Mouse (Mus musculus): ENCODE data around the gene Luzp1.

Luzp1 gene

GRCm38 (mm10) chr4:136462839-136463178 lies 6.8 kb upstream of the Luzp1 start:
- peak; percentile 42 to 54 for DNase-seq

GRCm38 (mm10) chr4:136463436-136463835 lies 6.1 kb upstream of the Luzp1 start:
- DNase-seq, result no peak

GRCm38 (mm10) chr4:136466226-136466625 lies 3.3 kb upstream of the Luzp1 start:
- DNase-seq, result peak; percentile 80 to 86

GRCm38 (mm10) chr4:136468553-136469327 lies 821 bp upstream of the Luzp1 start:
- peak; percentile 33 to 42 for DNase-seq

GRCm38 (mm10) chr4:136469941-136470346 lies 383 bp downstream of the Luzp1 start:
- DNase-seq, result no peak

- DNase-seq, result peak; percentile 54 to 71
These were observed 948 bp downstream of the Luzp1 start for GRCm38 (mm10) chr4:136470347-136471071.

- DNase-seq, result no peak
These were observed 7.1 kb downstream of the Luzp1 start for GRCm38 (mm10) chr4:136476692-136477091.

GRCm38 (mm10) chr4:136486549-136486948 lies 17.0 kb downstream of the Luzp1 start:
- DNase-seq, result no peak

GRCm38 (mm10) chr4:136495993-136496392 lies 26.4 kb downstream of the Luzp1 start:
- DNase-seq, result no peak

GRCm38 (mm10) chr4:136505426-136506215 lies 36.1 kb downstream of the Luzp1 start:
- no peak for DNase-seq

GRCm38 (mm10) chr4:136509857-136510256 lies 40.3 kb downstream of the Luzp1 start:
- DNase-seq, result peak in 1 of 2 experiments; percentile 34

GRCm38 (mm10) chr4:136511708-136512107 lies 42.1 kb downstream of the Luzp1 start:
- no peak for DNase-seq

- no peak for DNase-seq
These were observed 43.3 kb downstream of the Luzp1 start for GRCm38 (mm10) chr4:136512905-136513304.

GRCm38 (mm10) chr4:136518141-136518540 lies 48.6 kb downstream of the Luzp1 start:
- DNase-seq, result no peak

GRCm38 (mm10) chr4:136518576-136518975 lies 49.0 kb downstream of the Luzp1 start:
- DNase-seq, result no peak

- DNase-seq, result no peak
These were observed 50.3 kb downstream of the Luzp1 start for GRCm38 (mm10) chr4:136519866-136520265.

- no peak for DNase-seq
These were observed 52.3 kb downstream of the Luzp1 start for GRCm38 (mm10) chr4:136521898-136522297.

GRCm38 (mm10) chr4:136524309-136524708 lies 54.7 kb downstream of the Luzp1 start:
- no peak for DNase-seq

GRCm38 (mm10) chr4:136526412-136526811 lies 56.9 kb downstream of the Luzp1 start:
- DNase-seq, result peak; percentile 77 to 82

GRCm38 (mm10) chr4:136545151-136545550 lies 75.6 kb downstream of the Luzp1 start:
- DNase-seq, result peak; percentile 47 to 63

GRCm38 (mm10) chr4:136546279-136547045 lies 76.9 kb downstream of the Luzp1 start:
- no peak for DNase-seq

GRCm38 (mm10) chr4:136547721-136548120 lies 78.2 kb downstream of the Luzp1 start:
- no peak for DNase-seq
